Mouse (Mus musculus): ENCODE measurements around the gene Eif4b.

The Eif4b gene

GRCm38 (mm10) chr15:102101672-102102541 lies 28.3 kb downstream of the Eif4b start:
- no peak for DNase-seq (ENCODE audit: low spot score in 2 of 2)

- DNase-seq (ENCODE audit: low spot score in 2 of 2), result no peak
These were observed 29.1 kb downstream of the Eif4b start for GRCm38 (mm10) chr15:102102548-102103121.

- no peak for DNase-seq (ENCODE audit: low spot score in 2 of 2)
These were observed 29.9 kb downstream of the Eif4b start for GRCm38 (mm10) chr15:102103371-102103946.

DNA sequence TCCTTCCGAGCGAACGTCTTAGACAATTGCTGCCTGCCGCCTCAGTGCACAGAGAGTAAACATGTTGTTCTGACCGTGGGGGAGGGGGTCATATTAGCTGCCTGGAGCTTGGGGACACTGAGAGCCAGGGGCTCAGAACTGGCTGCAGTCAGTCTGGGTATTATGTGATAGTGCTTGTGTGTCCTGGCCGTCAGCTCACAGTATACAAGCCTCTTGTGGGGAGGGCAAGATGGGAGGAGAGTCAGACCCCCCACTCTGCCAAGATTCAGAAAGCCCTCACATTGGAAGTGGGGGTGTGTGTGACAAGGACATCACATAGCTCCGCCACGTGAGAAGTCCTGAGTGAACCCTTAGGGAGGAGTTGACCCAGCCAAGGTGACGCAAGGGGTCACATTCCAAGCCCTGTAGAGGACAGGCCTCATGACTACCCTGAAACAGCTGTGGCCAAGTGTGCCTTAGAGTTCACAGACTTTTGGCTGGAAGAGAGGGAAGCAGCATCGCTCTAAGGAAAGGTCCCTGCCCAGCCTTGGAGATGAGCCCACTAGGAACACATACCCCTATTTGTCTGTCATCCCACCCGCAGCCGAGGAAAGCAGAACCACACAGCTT lies 30.5 kb downstream of the Eif4b start:
- DNase-seq (ENCODE audit: low spot score in 2 of 2), result peak in 1 of 2 experiments; percentile 24

- DNase-seq (ENCODE audit: low spot score in 2 of 2), result no peak
These were observed 31.8 kb downstream of the Eif4b start for GRCm38 (mm10) chr15:102105360-102105759.

DNA sequence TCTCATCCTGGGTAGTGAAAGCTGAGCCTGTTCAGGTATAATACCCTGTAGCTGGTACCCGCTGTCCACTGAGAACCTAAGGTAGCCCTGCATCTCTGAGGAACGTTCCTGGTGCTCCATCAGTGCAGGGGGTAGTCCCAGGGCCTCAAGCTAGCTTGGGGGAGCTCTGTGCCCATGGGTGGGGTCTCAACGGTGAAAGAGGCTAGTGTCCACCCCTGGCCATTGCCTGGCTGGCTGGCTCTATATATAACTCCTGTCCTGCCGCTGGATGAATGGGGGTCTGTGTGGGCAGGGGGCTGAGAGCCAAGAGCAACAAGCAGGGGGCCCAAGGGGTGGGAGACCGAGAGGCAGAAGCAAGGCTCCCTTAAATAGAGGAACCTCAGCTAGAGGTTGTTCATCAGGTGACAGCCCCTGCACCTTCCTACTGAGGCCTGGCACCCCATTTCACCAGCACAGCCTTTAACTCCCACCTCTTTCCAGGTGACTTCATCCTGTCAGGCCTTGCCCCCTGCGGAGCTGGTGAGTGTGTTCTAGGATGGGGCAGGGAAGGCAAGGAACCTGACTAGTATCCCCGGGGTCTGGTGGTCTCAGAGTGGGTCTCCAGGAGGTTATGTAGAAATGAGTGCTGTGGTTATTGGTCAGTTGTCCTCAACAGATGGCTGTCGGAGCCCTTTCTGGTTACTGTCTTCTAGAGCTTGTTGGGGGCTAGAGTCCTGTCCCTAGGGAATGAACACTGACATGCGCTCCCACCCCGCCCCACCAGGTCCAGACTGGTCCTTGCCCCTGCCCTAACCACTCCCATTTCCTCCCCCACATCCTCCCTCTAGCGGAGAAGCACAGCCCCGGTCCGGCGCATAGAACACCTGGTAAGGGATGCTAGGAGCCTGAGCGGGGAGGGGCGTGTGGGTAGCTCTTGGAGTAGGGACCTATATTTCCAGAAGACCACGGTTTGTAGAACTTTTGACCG lies 32.5 kb downstream of the Eif4b start:
- no peak for DNase-seq (ENCODE audit: low spot score in 2 of 2)

- DNase-seq (ENCODE audit: low spot score in 2 of 2), result no peak
These were observed 33.3 kb downstream of the Eif4b start for GRCm38 (mm10) chr15:102106754-102107456.

GRCm38 (mm10) chr15:102107689-102108573 lies 34.4 kb downstream of the Eif4b start:
- DNase-seq (ENCODE audit: low spot score in 2 of 2), result peak in 1 of 2 experiments; percentile 69

GRCm38 (mm10) chr15:102108651-102109525 lies 35.3 kb downstream of the Eif4b start:
- DNase-seq (ENCODE audit: low spot score in 2 of 2), result peak; percentile 64 to 76

DNA sequence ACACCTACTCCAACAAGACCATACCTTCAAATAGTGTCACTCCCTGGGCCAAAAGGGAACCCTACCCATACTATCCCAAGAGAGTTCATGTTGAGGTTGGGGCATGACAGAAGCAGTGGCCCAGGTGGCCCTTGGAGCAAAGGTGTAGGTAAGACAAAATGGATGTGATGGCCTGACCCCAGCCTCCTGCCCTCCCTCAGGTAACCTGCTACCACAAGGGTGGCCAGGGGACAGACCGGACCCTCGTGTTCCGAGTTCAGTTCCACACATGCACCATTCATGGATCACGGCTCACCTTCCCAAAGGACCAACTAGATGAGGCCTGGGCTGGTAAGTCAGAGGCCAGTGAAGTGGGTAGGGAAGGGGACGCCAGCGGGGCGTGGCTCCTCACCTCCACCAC lies 36.7 kb downstream of the Eif4b start:
- no peak for DNase-seq (ENCODE audit: low spot score in 2 of 2)

DNA sequence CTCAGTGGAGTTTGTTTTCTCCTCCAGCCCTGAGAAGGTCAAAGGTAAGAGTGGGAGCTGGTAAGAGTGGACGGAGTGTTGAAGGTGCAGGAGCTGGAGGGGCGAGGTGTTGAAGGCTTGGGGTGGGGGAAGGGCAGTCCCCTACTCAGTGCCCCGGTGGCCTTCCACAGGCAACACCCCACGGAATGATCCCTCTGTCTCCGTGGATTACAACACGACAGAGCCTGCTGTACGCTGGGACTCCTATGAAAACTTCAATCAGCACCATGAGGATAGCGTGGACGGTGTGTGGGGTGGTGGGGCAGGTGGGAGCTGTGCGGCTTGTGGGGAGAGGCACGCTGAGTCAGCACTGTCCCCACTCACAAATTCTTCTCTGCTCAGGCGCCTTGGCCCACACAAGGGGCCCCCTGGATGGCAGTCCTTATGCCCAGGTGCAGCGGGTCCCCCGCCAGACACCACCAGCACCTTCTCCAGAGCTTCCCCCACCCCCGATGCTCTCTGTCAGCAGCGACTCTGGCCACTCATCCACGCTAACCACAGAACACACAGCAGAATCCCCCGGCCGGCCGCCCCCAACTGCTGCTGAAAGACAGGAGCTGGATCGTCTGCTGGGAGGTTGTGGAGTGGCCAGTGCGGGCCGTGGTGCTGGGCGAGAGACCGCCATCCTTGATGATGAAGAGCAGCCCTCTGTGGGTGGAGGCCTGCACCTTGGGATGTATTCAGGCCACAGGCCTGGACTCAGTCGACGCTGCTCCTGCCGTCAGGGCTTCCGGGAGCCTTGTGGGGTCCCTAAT lies 37.3 kb downstream of the Eif4b start:
- DNase-seq (ENCODE audit: low spot score in 2 of 2), result no peak

GRCm38 (mm10) chr15:102111495-102111829 lies 37.9 kb downstream of the Eif4b start:
- no peak for DNase-seq (ENCODE audit: low spot score in 2 of 2)

GRCm38 (mm10) chr15:102112181-102112580 lies 38.6 kb downstream of the Eif4b start:
- DNase-seq (ENCODE audit: low spot score in 2 of 2), result no peak

DNA sequence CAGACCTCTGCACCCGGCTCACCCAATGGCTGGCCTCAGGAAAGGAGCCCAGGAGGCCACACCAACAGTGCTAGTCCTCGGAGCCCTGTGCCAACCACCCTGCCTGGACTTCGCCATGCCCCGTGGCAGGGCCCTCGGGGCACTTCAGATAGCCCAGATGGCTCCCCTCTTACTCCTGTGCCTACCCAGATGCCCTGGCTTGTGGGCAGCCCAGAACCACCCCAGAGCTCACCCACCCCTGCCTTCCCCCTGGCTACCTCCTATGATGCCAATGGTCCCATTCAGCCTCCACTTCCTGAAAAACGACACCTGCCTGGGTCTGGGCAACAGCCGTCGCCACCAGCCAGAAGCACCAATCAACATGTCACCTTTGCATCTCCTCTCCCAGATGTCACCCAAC lies 39.3 kb downstream of the Eif4b start:
- no peak for DNase-seq (ENCODE audit: low spot score in 2 of 2)

DNA sequence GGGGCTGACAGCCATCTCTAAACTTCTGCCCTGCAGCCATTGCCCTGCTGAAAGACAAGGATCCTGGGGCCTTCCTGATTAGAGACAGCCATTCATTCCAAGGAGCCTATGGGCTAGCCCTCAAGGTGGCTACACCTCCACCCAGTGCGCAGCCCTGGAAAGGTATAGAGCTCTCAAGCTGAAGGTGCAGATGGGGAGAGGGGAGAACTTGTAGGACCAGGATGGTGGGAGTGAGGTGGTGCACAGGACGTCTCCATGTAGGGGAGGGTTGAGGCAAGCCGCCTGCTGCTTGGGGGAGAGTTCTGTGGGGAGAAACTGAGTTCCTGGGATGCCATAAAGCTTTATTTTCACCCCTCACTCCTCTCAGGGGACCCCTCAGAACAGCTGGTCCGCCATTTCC lies 40.1 kb downstream of the Eif4b start:
- DNase-seq (ENCODE audit: low spot score in 2 of 2), result no peak

- no peak for DNase-seq (ENCODE audit: low spot score in 2 of 2)
These were observed 41.2 kb downstream of the Eif4b start for GRCm38 (mm10) chr15:102114651-102115260.

DNA sequence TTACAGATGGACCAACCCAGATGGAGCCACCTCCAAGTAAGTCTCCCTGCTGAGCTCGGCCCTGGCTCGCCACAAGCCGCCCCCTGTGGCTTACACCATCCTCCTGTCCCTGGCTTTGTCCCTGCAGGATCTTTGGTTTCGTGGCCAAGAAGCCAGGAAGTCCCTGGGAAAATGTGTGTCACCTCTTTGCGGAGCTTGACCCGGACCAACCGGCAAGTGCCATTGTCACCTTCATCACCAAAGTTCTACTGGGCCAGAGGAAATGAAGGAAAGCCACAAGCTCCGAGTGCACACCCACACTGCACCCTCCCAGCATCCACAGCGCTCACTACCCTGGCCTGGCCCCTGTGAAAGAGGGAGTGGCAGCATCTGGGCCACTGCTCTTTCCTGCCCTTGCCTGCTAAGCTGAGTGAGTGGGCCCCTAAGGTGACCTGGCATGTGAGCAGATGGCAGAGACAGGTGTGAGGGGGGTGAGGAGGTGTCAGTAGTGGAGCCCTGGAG lies 42.2 kb downstream of the Eif4b start:
- no peak for DNase-seq (ENCODE audit: low spot score in 2 of 2)
